In the genomic region with DNA sequence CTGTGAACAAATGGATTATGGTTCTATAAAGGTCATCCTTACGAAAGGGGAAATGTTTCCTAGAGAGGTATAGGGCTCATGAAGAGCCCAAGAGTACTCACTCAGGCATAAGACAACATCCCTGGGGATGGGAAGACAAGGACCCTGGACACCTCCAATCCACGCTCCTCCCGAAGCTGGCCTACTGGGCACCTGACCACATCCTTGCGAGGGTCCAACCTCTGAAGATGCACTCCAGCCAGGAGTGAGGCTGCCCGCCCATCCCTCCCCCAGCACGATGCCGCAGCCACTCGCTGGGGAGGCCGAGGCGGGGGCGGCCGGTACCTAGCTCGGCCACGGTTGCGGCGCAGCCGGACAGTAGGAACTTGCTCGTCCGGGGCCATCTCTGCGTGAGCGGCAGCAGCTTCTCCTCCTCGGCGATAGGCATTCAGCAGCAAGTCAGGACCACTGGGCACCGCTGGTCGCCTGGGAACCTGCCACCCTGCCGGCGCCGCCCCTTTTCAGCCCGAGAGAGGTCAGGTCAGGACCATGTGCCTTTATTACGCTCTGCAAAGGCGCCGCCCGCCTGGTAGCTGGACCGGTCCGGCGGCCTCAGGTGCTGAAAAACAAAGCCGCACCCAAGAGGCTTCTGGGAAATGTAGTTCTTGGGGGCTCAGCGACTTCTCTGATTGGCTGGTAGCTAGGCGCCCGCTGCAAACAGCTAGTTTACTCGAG, we compare ENCODE assay signal across 8 mouse cellular contexts. TPM values are rescaled to one million over a fixed set of nuclear protein-coding genes. Genes with fewer than 3 reads are reported as not detected.
DNase-seq lines count a peak whose midpoint lies in the region; ATAC-seq and TF ChIP-seq lines count a peak whose summit lies in the region.

A gene (minus strand): TSS at position 639 of the 714 bp plus-strand sequence.

- H3K4me1 ChIP-seq in ES-Bruce4 (ENCODE audit: control insufficient read depth, insufficient read depth, low read length): no peaks in the 10 kb centered on the region
- H3K4me1 ChIP-seq in forebrain, embryonic 14.5 days (ENCODE audit: control insufficient read depth, insufficient read depth, low read length): peaks cover 14% of the 10 kb centered on the region
- H3K4me1 ChIP-seq in liver, embryonic 16.5 days (ENCODE audit: control insufficient read depth, low read depth, low read length): peaks cover 8% of the 10 kb centered on the region
- peaks cover 16% of the 10 kb centered on the region for H3K4me1 ChIP-seq in neural tube, embryonic 12.5 days
- H3K4me1 ChIP-seq in stomach, postnatal 0 days (replicated peaks; ENCODE audit: control insufficient read depth, insufficient read depth): peaks cover 2% of the 10 kb centered on the region; the same call in 1 of the 2 replicates

- ATAC-seq in cerebellum, adult (ENCODE audit: insufficient number of reproducible peaks, low FRiP score, low TSS enrichment): peak; percentile 99
- ATAC-seq in forebrain, embryonic 14.5 days: peak; percentile 98
- peak; percentile 92 for ATAC-seq in liver, embryonic 16.5 days (ENCODE audit: low read depth)
- ATAC-seq in neural tube, embryonic 12.5 days (ENCODE audit: low FRiP score, low read depth): peak; percentile 98
- ATAC-seq in stomach, postnatal 0 days (ENCODE audit: low FRiP score, low TSS enrichment): peak; percentile 99

- peak within 1 kb of the TSS; percentile 86 for H3K4me3 ChIP-seq in ES-Bruce4 (ENCODE audit: low read depth, low read length)
- peak within 1 kb of the TSS; percentile 94 for H3K4me3 ChIP-seq in forebrain, embryonic 14.5 days (ENCODE audit: low read depth, low read length)
- H3K4me3 ChIP-seq in liver, embryonic 16.5 days (ENCODE audit: low read depth, low read length): peak within 1 kb of the TSS; percentile 58
- H3K4me3 ChIP-seq in neural tube, embryonic 12.5 days: peak within 1 kb of the TSS; percentile 86
- peak within 1 kb of the TSS; percentile 79 for H3K4me3 ChIP-seq in stomach, postnatal 0 days (ENCODE audit: low read depth, low read length)

- H3K27me3 ChIP-seq in ES-Bruce4 (ENCODE audit: control insufficient read depth, insufficient read depth, low read length, poor library complexity, severe bottlenecking): no peaks in the 10 kb centered on the region
- H3K27me3 ChIP-seq in forebrain, embryonic 14.5 days (replicated peaks; ENCODE audit: control insufficient read depth, insufficient read depth, low read length): no peaks in the 10 kb centered on the region
- no peaks in the 10 kb centered on the region for H3K27me3 ChIP-seq in liver, embryonic 16.5 days (ENCODE audit: control insufficient read depth, insufficient read depth, low read depth, low read length)
- H3K27me3 ChIP-seq in neural tube, embryonic 12.5 days (replicated peaks): no peaks in the 10 kb centered on the region
- H3K27me3 ChIP-seq in stomach, postnatal 0 days (ENCODE audit: control insufficient read depth, insufficient read depth, low read length): no peaks in the 10 kb centered on the region

- TF ChIP-seq EP300 in ES-Bruce4 (IDR thresholded peaks at IDR 0.05; ENCODE audit: insufficient read depth, low read depth, low read length): no peak
- no peak for TF ChIP-seq EP300 in stomach, postnatal 0 days (optimal IDR thresholded peaks at IDR 0.05)

- no peak within 1 kb of the TSS for H3K27ac ChIP-seq in ES-Bruce4 (ENCODE audit: insufficient read depth, low read length)
- peak within 1 kb of the TSS; percentile 66 for H3K27ac ChIP-seq in forebrain, embryonic 14.5 days (ENCODE audit: low read depth, low read length)
- no peak within 1 kb of the TSS for H3K27ac ChIP-seq in liver, embryonic 16.5 days (ENCODE audit: low read length)
- H3K27ac ChIP-seq in neural tube, embryonic 12.5 days: no peak within 1 kb of the TSS
- H3K27ac ChIP-seq in stomach, postnatal 0 days (replicated peaks): peak within 1 kb of the TSS; percentile 58; the same call in 1 of the 2 replicates

- peak within 1 kb of the TSS; percentile 79 for H3K9ac ChIP-seq in ES-Bruce4 (ENCODE audit: low read depth, poor library complexity, severe bottlenecking)
- H3K9ac ChIP-seq in forebrain, embryonic 14.5 days (ENCODE audit: low read length): peak within 1 kb of the TSS; percentile 95
- peak within 1 kb of the TSS; percentile 42 for H3K9ac ChIP-seq in liver, embryonic 16.5 days (ENCODE audit: low read depth, low read length)
- H3K9ac ChIP-seq in neural tube, embryonic 12.5 days: peak within 1 kb of the TSS; percentile 85
- H3K9ac ChIP-seq in stomach, postnatal 0 days (ENCODE audit: low read length): peak within 1 kb of the TSS; percentile 72

- H3K4me2 ChIP-seq in forebrain, embryonic 14.5 days (ENCODE audit: low read length): peak within 1 kb of the TSS; percentile 77
- H3K4me2 ChIP-seq in liver, embryonic 16.5 days (ENCODE audit: low read depth, low read length): peak within 1 kb of the TSS; percentile 80
- peak within 1 kb of the TSS; percentile 82 for H3K4me2 ChIP-seq in neural tube, embryonic 12.5 days (replicated peaks)
- H3K4me2 ChIP-seq in stomach, postnatal 0 days (replicated peaks; ENCODE audit: low read depth): peak within 1 kb of the TSS; percentile 95

- WGBS in forebrain, embryonic 14.5 days: under 1% methylated on average over 36 of the region's 41 CpGs
- 1% methylated on average over 41 of the region's 41 CpGs for WGBS in large intestine, adult 2 months
- WGBS in liver, embryonic 16.5 days (ENCODE audit: insufficient replicate concordance): 2% methylated on average over 36 of the region's 41 CpGs
- WGBS in neural tube, embryonic 12.5 days: under 1% methylated on average over 41 of the region's 41 CpGs
- WGBS in stomach, postnatal 0 days: 1% methylated on average over 33 of the region's 41 CpGs

- intact Hi-C loops in heart, postnatal 14 days (cut with DNase I): no loop called here

- TF ChIP-seq POLR2A in ES-Bruce4 (IDR thresholded peaks at IDR 0.05; ENCODE audit: insufficient read depth, low read length): no peak

- H3K9me3 ChIP-seq in ES-Bruce4 (replicated peaks; ENCODE audit: control insufficient read depth, insufficient read depth, low read length, poor library complexity, severe bottlenecking): no peaks in the 10 kb centered on the region
- H3K9me3 ChIP-seq in forebrain, embryonic 14.5 days (replicated peaks; ENCODE audit: control insufficient read depth, low read length): no peaks in the 10 kb centered on the region
- no peaks in the 10 kb centered on the region for H3K9me3 ChIP-seq in liver, embryonic 16.5 days (replicated peaks; ENCODE audit: control insufficient read depth, low read length)
- H3K9me3 ChIP-seq in neural tube, embryonic 12.5 days: no peaks in the 10 kb centered on the region
- H3K9me3 ChIP-seq in stomach, postnatal 0 days (ENCODE audit: control insufficient read depth, low read length): no peaks in the 10 kb centered on the region

- peak; percentile 98 for DNase-seq in forebrain, embryonic 14.5 days (ENCODE audit: low spot score)
- DNase-seq in heart, postnatal 14 days: peak; percentile 83 to 85
- DNase-seq in large intestine, adult 2 months (ENCODE audit: low read depth, low spot score): peak; percentile 93
- DNase-seq in stomach, postnatal 0 days (ENCODE audit: low spot score): peak; percentile 94

- H3K36me3 ChIP-seq in ES-Bruce4 (ENCODE audit: control insufficient read depth, insufficient read depth, low read length, poor library complexity, severe bottlenecking): no peaks in the 10 kb centered on the region
- peaks cover 15% of the 10 kb centered on the region for H3K36me3 ChIP-seq in forebrain, embryonic 14.5 days (ENCODE audit: control insufficient read depth, insufficient read depth, low read length)
- no peaks in the 10 kb centered on the region for H3K36me3 ChIP-seq in liver, embryonic 16.5 days (ENCODE audit: control insufficient read depth, insufficient read depth)
- H3K36me3 ChIP-seq in neural tube, embryonic 12.5 days: peaks cover 10% of the 10 kb centered on the region; the same call in 1 of the 2 replicates
- no peaks in the 10 kb centered on the region for H3K36me3 ChIP-seq in stomach, postnatal 0 days (ENCODE audit: control insufficient read depth, insufficient read depth, low read length)

- TF ChIP-seq CTCF in ES-Bruce4 (IDR thresholded peaks at IDR 0.05; ENCODE audit: low read depth, low read length): no peak
- no peak for TF ChIP-seq CTCF in stomach, postnatal 0 days (IDR thresholded peaks at IDR 0.05; ENCODE audit: low read depth)

RNA-seq across cellular contexts. Expression of the gene that starts here (rescaled TPM):
- polyA plus RNA-seq in ES-Bruce4 (2011; ENCODE audit: insufficient read depth, insufficient read length, low read depth, missing spikeins): 7.4 and 8.7 TPM in 2 replicates
- 31.6 and 46.1 TPM in 2 replicates for polyA plus RNA-seq in forebrain, embryonic 14.5 days (2014; fragmentation: Nextera tagmentation; extraction: Ambion mirVana)
- 1 to 10 TPM; 3.6 to 4.8 TPM for total RNA-seq in heart, postnatal 14 days (2021)
- 0.97 and 1.0 TPM in 2 replicates for polyA plus RNA-seq in large intestine, adult 2 months (2012; rRNA removed)
- polyA plus RNA-seq in liver, embryonic 16.5 days (2015; fragmentation: Nextera tagmentation; extraction: Ambion mirVana): 1.1 and 1.4 TPM in 2 replicates
- polyA plus RNA-seq in neural tube, embryonic 12.5 days (2016; fragmentation: Nextera tagmentation; extraction: Ambion mirVana): 88.3 and 99.6 TPM in 2 replicates
- polyA plus RNA-seq in stomach, postnatal 0 days (2015; fragmentation: Nextera tagmentation; extraction: Ambion mirVana): 5.9 and 7.5 TPM in 2 replicates

Comparison
In these comparisons a context has a peak if more than half of its experiments do, and no peak if none do; other contexts are left out.
1. H3K27ac ChIP-seq: peak in forebrain, embryonic 14.5 days (single experiment) and stomach, postnatal 0 days (single experiment); none in ES-Bruce4 (single experiment), liver, embryonic 16.5 days (single experiment) and neural tube, embryonic 12.5 days (single experiment).
2. H3K9ac ChIP-seq: peak in every context shown above with its lines; median percentile 95 in forebrain, embryonic 14.5 days; 85 in neural tube, embryonic 12.5 days; 79 in ES-Bruce4; 72 in stomach, postnatal 0 days; 42 in liver, embryonic 16.5 days.
3. Peak in every context shown above with its lines, with median percentiles within 50 percentile points of each other: H3K4me3 ChIP-seq, ATAC-seq, DNase-seq and H3K4me2 ChIP-seq.